Mouse (Mus musculus): ENCODE results near the gene Timm17a. TPM values are rescaled to one million over a fixed set of nuclear protein-coding genes. Genes with fewer than 3 reads are reported as not detected.

Gene Timm17a
- total RNA-seq (2021), result 100 to 1,000 TPM; 175 to 176 TPM
- long read RNA-seq, experiment 1, full-length matches to known transcripts, result 114 of 127 reads
- long read RNA-seq, experiment 1, partial matches to known transcripts, result 6 of 127 reads
- long read RNA-seq, experiment 1, other reads (novel, unspliced or antisense), result 7 of 127 reads
- long read RNA-seq, experiment 2, full-length matches to known transcripts, result 98 of 111 reads
- long read RNA-seq, experiment 2, partial matches to known transcripts, result 9 of 111 reads
- long read RNA-seq, experiment 2, other reads (novel, unspliced or antisense), result 4 of 111 reads

DNA sequence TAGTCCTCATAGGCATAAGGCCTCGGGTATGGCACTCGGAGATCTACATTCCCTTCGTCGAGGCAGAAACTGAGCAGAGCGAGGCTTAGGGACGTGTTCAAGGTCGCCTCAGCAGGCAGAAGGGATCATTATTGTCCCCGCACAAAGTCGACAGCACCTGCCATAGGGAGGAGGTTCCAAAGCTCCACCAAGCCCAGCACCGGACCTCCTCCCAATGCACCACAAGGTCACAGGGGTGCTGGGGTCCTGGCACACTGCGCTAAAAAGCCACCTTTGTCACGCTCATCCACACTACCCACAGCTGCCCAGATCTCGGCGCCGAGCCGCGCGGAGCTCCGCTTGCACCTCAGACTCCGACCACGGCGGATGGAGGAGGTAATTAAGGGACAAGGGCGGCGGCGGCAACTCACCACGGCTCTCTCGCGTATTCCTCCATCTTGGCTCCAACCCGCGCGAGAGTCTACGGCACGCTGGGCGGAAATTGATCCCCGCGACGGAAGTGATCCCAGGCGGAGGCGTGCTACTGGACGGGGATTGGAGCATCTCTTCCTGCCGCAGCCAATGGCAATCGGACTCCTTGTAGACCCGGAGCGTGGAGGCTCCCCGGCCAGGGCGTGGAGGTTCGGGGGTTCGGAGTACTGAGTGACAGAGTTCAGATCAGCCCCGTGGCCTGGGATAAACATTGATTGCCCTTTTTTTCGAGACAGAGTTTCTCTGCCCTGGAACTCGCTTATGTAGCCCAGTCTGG, at the start of gene Timm17a:
Gene Timm17a, minus strand, starts transcription at position 495 of the 748 bp plus-strand sequence.
- peak; percentile 82 to 88 for DNase-seq (ENCODE audit: low spot score in 2 of 2)

DNA sequence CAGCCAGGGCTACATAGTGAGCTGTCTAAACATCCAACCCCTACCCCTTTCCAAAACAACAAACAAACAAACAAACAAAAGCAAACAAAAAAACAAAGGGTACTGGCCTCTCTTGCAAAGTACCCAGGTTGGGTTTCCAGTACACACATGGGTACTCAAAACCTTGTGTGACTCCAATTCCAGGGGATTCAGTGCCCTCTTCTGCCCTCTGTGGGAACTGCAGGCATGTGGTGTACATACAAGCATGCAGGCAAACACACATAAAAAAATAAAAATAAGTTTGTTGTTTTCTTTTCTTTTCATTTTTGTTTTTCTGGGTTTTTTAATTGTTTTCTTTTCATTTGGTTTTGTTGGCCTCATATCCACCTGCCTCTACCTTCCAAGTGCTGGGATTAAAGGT, 48.5 kb upstream of the Timm17a start:
- no peak for DNase-seq (ENCODE audit: low spot score in 2 of 2)

DNA sequence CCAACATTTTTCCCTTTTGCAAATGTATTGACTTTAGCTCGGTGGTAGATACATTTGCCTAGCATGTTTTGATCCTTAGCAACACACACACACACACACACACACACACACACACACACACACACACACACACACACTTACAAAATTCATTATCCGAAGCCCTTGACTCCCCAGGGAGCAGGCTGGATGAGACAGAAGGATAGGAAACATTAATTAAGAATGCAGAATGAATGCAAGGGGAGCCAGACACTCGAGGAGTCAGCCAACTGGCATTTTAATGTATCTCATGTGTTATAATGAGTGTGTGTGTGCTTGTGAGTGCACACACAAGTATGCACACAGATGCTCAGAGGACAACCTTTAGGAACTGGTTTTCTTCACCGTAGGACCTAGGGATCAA, 47.9 kb upstream of the Timm17a start:
- no peak for DNase-seq (ENCODE audit: low spot score in 2 of 2)

DNA sequence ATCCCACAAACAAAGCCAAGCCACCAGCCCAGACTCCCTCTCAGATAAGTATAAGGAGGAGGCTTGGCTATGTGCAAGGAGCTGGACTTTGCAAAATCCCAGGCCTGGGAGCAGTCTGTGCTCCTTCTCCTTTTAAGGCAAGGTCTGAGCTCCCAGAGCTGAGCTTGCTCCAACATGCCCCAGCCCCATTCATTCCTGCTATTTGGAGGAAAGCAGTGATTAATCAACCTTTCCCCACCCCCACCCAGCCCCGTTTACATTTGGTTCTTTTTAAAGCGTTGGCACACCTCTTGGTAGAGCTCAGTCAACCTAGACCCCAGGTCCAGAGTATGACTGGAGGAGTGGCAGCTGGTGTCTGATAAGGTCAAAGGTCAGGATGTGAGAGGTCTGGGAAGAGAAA, 45.5 kb upstream of the Timm17a start:
- no peak for DNase-seq (ENCODE audit: low spot score in 2 of 2)

GRCm38 (mm10) chr1:135351953-135352352, 38.4 kb upstream of the Timm17a start:
- no peak for DNase-seq (ENCODE audit: low spot score in 2 of 2)

- peak in 1 of 2 experiments; percentile 11 for DNase-seq (ENCODE audit: low spot score in 2 of 2)
These were observed 34.1 kb upstream of the Timm17a start for GRCm38 (mm10) chr1:135347498-135348169.

- DNase-seq (ENCODE audit: low spot score in 2 of 2), result no peak
These were observed 33.3 kb upstream of the Timm17a start for GRCm38 (mm10) chr1:135346891-135347290.

DNA sequence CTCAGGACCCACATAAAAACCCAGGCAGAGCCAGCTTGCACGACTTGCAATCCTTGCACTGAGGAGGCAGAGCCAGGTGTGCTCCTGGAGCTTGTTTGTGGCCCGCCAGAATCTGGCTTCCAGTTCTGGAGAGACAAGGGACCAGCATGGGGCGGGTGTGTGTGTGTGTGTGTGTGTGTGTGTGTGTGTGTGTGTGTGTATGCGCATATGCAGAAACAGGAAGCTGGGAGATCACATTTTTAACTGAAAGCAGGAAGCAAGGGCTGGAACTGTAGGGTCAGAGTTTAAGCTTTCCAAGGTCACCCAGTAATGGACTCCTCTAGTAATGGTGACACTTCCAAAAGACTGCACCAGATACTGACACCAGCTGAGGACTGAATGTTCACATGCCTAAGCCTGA, 30.4 kb upstream of the Timm17a start:
- DNase-seq (ENCODE audit: low spot score in 2 of 2), result no peak

DNA sequence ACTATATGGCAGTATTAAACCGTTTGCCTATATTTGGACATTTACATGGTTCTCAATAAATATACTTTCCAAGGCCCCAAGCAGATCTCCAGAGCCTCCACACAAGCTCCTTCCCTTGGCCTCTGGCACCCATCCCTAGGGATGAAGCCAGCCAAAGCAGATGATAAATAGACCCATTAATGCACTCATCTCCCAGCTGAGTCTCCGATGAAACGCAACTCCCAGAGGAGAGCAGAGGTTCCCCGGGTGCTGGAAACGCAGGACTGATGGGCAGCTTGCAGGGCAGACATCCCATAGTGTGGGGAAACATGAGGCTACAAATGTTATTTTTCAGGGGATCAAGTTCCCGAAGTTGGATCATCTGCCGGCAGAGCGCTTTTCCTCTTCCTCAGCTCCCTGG, 28.4 kb upstream of the Timm17a start:
- no peak for DNase-seq (ENCODE audit: low spot score in 2 of 2)

- no peak for DNase-seq (ENCODE audit: low spot score in 2 of 2)
These were observed 17.0 kb upstream of the Timm17a start for GRCm38 (mm10) chr1:135330578-135330977.

DNA sequence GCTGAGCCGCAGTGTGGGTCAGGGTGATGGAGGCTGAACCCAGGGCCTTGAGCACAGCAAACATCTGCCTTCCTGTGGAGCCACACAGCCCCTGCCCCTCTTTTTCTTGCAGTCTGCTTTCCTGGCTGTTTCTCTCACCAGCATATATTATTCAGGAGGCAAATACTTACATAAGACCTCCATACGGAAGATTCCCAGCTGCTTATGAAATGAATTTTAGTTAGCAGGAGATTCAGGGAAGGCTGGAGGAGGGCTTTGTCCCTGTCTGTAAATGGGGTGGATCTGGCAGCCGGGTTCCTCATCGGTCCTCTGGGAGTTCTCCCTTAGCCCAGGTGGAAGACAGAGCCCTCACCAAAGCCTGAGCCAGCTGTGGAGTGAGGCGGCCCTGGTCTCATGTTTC, 14.8 kb upstream of the Timm17a start:
- DNase-seq (ENCODE audit: low spot score in 2 of 2), result no peak

DNA sequence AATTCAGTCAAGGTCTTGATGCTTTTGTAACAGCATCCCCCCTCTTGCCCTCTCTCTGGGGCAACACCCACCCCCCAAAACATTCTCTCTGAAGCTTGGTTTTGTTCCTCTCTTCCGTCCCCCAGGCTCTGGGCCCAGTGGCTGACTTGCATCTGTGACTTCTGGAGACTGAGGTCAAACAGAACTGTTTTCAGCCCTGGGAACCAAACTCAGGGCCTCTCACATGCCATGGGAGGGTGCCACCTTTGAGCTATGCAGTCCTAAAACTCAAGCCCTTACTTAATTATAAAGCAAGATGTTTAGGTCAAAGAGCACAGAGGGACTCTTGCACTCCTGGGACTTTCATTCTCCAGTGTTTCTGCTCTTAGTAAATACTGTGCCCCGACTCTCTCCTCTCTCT, 12.4 kb upstream of the Timm17a start:
- DNase-seq (ENCODE audit: low spot score in 2 of 2), result no peak

GRCm38 (mm10) chr1:135324571-135324970, 11.0 kb upstream of the Timm17a start, which contains the start of gene Lmod1:
TSS of gene Lmod1 (plus strand) at chr1:135324807.
- no peak for DNase-seq (ENCODE audit: low spot score in 2 of 2)

GRCm38 (mm10) chr1:135323367-135323901, 9.9 kb upstream of the Timm17a start:
- no peak for DNase-seq (ENCODE audit: low spot score in 2 of 2)

- no peak for DNase-seq (ENCODE audit: low spot score in 2 of 2)
These were observed 1.4 kb downstream of the Timm17a start for GRCm38 (mm10) chr1:135312201-135312600.

DNA sequence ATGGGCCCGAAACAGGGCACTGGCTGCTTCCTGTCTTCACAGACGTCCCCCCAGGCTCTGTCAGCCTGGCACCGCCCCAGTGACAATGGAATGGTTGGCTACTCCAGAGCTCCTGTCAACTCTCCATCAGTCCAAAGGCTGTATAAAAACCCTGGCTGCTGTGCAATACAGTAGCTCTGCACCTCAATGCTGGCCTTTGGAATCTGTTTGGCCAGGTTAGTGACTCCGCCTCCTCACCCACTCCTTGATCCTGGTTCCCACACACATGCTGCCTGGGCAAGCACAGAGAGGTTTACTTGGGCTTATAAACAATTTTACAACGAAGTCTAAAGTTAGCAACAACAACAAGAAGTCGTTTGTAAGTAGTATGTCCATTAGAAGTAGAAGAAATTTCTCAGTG, 2.2 kb downstream of the Timm17a start:
- no peak for DNase-seq (ENCODE audit: low spot score in 2 of 2)

- DNase-seq (ENCODE audit: low spot score in 2 of 2), result no peak
These were observed 22.7 kb downstream of the Timm17a start for GRCm38 (mm10) chr1:135290908-135291307.

GRCm38 (mm10) chr1:135286311-135286710, 27.3 kb downstream of the Timm17a start:
- DNase-seq (ENCODE audit: low spot score in 2 of 2), result no peak

GRCm38 (mm10) chr1:135283826-135284291, 29.7 kb downstream of the Timm17a start, which contains the start of gene Rnpep:
TSS of gene Rnpep (minus strand) at chr1:135284084.
- DNase-seq (ENCODE audit: low spot score in 2 of 2), result peak; percentile 48 to 49

DNA sequence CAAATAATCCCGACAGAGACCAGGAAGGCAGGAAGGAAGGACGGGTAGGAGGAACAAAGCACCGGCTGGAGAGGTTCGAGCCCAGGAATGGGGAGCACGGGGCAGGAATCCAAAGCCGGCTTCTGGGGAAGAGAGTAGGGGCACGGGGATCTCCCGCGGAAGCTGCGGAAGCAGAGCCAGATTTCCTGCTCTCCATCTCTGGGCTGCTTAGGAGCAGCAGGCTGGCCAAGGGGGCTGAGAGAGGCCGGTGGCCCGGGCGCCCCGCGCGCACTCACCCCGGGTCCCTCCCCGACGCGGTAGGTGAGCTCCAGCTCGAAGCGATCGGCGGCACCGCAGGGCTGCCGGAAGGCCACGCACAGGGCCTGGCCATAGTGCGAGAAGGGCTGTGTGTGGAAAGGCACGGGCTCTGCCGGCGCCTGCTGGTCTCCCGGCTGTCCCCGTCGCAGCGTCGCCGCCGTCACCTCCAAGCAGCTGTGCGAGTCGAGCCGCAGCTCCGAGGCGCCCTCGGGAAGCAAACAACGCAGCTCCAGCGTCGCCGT, 30.2 kb downstream of the Timm17a start:
- DNase-seq (ENCODE audit: low spot score in 2 of 2), result peak in 1 of 2 experiments; percentile 12
